Mouse (Mus musculus): ENCODE data around the gene Pbld2.

The Pbld2 gene

DNA sequence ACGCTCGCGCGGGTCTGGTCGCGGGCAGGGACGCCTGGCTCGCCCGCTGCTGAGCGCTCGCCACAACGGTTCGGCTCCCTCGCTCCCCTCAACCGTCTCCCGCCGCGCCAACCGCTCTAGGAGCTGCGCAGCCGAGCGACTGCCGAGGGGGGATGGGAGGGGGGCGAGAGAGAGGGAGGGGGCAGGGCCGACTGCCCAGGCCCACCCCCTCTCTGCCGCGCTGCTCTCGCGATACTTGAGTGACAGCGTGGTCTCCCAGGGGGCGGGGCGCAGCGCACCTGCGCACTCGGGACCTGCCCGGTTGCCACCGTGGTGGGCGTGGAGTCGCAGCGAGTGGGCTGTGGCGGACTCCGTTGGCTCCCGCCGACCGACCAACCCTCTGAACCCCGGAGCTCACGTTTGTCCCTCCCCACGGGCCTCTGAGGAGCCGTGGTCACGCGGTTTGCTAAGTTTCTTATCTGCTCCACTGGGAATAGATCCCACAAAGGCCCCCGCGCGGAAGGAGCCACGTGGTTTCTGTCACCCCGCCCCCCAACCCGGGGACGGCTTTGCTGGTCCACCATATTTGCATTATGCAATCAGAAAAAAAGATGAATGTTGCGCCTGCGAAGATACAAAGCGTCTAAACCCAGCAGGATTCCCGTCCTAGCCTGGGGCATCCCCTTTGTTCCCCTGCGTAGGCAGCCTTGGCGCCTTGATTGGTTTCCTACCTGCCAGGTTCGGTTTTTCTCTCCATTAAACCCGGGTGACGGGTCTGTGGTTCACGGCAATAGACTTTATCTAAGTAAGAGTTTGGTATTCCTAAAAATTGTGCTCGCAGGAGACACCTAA lies at the start of gene Pbld2, which contains the start of gene Hnrnph3:
Gene Pbld2 (plus strand): TSS at position 567 of the 831 bp plus-strand sequence.
Gene Hnrnph3 (minus strand): TSS at position 469 of the 831 bp plus-strand sequence.
- peak; percentile 83 for DNase-seq (ENCODE audit: low read depth, low spot score)

DNA sequence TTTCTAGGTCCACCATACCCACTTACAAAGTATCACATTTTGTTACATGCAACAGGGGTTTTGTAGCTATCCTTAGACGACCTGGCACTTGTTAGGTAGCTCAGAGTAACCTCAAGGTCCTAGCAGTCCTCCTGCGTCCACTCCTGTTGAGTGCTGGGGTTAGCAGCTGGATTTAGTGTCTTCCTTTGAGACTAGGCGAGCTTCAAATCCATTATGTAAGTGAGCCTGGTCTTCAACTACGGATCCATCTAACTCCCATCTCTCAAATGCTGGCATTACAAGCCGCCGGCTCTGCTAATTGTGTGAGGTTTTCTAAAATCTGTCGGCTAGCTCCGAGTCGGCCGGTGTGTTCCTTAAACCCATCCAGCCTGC lies 44.5 kb upstream of the Pbld2 start:
- no peak for DNase-seq (ENCODE audit: low read depth, low spot score)

GRCm38 (mm10) chr10:62980039-62980954 lies 43.8 kb upstream of the Pbld2 start, which contains the start of gene Rufy2:
Gene Rufy2, plus strand, starts transcription at chr10:62980223.
- DNase-seq (ENCODE audit: low read depth, low spot score): peak; percentile 35

DNA sequence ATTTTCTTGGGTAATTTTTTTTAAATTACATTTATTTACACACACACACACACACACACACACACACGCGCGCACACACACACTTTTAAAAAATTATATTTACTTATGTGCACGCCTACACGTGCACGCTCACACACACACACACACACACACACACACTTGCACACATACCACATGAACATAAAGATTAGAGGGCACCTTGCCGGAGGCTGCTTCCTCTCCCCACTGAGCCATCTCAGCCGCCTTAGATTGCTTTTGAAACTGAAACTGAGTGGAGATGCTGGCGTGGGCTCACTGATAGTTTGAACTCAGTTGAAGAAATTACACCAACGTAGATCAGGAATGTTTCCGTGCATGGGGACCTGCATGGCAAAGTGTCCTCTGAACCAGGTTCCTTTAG lies 40.0 kb upstream of the Pbld2 start:
- DNase-seq (ENCODE audit: low read depth, low spot score): no peak

GRCm38 (mm10) chr10:62984495-62984894 lies 39.6 kb upstream of the Pbld2 start:
- no peak for DNase-seq (ENCODE audit: low read depth, low spot score)

DNA sequence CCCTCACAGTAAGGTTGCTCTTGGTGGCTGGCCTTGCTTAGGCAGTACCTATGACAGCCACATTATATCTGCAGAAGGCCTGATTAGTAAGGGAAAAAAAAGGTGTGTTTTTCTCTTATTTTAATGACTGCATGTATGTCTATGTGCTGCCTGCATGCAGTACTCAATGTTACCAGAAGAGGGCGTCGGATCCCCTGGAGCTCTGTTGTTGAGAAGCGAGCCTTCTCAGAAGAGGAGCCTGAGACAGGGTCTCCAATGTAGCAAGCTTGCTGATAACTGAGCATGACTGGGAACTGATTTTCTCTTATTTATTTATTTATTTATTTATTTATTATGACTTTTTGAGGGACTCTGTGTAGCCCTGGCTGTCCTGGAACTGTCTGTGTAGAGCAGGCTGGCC lies 36.8 kb upstream of the Pbld2 start:
- peak; percentile 42 for DNase-seq (ENCODE audit: low read depth, low spot score)

GRCm38 (mm10) chr10:62990636-62991035 lies 33.5 kb upstream of the Pbld2 start:
- no peak for DNase-seq (ENCODE audit: low read depth, low spot score)

DNA sequence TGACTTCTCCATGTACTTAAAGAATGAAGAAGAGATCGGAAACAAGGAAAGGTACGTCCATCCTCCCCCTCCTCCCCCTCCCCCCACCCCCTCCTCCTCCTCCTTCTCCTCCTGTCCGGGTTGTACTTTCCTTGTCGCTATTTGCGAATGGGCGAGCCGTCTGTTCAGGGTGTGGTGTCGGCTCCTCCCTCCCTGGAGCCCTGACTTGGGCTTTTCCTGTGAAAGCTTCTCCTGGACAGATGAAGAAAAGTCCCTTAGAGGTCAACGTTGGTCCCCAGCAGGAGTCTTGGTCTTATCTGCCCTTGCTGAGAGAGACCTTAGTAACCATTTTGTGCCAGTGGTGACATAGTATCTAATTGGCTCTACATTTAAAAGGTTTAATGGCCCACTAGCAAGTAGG lies 30.1 kb upstream of the Pbld2 start:
- DNase-seq (ENCODE audit: low read depth, low spot score): no peak

GRCm38 (mm10) chr10:63000584-63000983 lies 23.5 kb upstream of the Pbld2 start:
- no peak for DNase-seq (ENCODE audit: low read depth, low spot score)

- no peak for DNase-seq (ENCODE audit: low read depth, low spot score)
These were observed 20.9 kb upstream of the Pbld2 start for GRCm38 (mm10) chr10:63003252-63003651.

- no peak for DNase-seq (ENCODE audit: low read depth, low spot score)
These were observed 19.6 kb upstream of the Pbld2 start for GRCm38 (mm10) chr10:63004556-63004955.

DNA sequence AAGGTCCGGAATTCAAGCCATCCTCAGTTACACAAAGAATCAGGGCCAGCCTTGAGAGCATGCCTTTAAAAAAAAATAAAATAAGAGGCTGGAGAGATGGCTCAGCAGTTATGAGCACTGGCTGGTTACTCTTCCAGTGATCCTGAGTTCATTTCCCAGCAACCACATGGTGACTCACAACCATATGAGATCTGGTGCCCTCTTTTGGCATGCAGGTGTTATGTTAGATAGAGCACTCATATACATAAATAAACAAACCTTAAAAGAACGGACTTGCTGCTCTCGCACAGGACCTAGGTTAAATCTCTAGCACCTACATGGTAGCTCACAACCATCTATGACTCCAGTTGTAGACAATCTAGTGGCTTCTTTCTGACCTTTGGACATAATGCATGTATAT lies 15.9 kb upstream of the Pbld2 start:
- DNase-seq (ENCODE audit: low read depth, low spot score): no peak

DNA sequence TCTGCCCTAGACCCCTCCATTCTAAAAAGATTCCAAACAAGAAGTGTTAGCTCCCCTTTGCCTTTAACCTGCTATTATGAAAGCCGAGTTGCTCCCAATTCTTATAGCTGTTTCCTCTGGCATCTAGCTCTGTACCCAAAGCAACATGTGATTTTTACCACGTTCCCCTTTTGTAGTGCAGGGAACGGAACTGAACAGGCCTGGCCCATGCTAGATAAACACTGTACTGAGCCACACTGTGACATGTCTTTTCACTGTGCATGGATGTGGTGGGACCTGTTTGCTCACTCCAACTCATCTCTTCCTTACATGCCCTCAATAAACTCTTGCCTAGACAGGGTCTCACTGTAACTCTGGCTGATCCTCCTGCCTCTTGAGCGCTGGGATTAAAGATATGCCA lies 13.8 kb upstream of the Pbld2 start:
- no peak for DNase-seq (ENCODE audit: low read depth, low spot score)

- DNase-seq (ENCODE audit: low read depth, low spot score): no peak
These were observed 12.6 kb upstream of the Pbld2 start for GRCm38 (mm10) chr10:63011556-63011955.

- no peak for DNase-seq (ENCODE audit: low read depth, low spot score)
These were observed 10.6 kb upstream of the Pbld2 start for GRCm38 (mm10) chr10:63013476-63013875.

DNA sequence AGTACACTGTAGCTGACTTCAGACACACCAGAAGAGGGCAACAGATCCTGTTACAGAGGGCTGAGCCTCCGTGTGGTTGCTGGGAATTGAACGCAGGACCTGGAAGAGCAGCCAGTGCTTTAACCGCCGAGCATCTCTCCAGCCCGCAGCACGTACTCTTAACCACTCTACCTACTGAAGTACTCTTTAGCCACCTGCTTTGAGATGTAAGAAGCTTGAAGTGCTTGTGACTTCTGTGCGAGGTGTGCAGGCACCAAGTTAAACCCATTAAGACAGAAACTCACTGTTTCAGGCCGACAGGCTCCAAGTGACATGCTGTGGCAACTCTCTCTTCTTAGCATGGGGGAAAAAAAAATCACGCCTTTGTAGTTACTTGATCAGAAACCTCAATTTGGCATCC lies 9.9 kb upstream of the Pbld2 start:
- no peak for DNase-seq (ENCODE audit: low read depth, low spot score)

DNA sequence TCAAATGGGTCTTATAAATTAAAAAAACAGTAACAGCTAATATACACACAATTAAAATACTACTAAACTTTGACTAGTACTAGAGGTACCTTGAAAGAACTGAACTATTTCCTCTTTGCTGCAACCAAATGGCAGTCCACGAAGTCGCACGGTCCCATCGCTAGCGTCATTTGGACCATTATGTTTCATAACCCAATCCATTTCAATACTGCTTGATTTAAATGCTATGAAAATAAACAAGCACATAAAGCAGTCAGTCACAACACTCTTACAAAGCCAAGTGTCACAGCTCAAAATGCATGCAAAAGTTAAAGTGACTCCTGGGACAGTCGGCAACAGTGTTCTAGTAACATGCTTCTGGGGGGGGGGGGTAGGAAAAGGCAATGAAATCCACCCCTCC lies 4.8 kb upstream of the Pbld2 start:
- DNase-seq (ENCODE audit: low read depth, low spot score): no peak

DNA sequence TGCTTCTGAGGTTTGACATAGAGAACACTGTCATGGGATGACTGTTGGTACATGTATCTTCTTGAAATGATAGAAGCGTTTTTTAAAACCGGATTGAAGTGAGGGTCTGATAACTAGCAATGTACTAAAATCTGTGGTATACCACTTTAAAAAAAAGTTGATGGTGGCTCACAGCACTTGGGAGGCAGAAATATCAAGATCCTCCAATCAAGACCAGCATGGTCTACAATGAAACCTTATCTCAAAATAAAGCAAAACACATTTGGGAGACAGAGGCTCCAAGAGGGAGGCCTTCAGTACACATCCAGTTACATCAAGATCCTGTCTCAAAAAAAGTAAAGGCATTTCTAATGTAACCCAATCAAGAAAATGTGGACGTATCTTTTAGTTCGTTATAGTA lies 2.4 kb upstream of the Pbld2 start:
- no peak for DNase-seq (ENCODE audit: low read depth, low spot score)

GRCm38 (mm10) chr10:63022541-63023120 lies 1.5 kb upstream of the Pbld2 start:
- DNase-seq (ENCODE audit: low read depth, low spot score): peak; percentile 16

DNA sequence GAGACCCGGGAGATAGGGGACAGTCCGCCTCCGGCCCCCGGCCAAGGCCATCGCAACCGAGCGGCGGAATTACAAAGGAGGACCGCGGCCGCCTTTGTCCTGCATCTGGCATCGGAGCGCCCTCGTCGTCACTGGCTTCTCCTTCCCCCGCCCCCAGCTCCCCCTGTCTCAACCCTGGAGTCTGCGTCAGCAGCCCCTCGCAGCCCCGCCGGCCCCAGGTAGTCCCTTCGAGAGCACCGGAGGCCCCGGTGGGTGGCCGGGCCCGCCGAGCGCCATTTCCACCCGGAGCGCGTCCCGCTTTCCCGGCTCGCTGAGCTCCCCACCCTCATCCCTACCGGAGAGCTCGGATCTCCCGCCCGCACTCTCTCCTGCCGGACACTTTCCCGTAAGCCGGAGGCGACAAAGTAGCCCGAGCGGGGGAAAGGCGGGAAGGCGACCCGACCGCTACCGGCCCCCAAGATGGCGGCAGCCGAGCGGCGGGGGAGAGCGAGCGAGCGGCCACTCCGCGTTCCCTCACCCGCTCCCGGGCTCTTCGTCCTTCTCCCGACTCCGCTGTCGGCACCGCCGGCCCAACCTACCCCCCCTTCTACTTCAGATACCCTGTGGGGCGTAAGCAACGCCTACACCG lies 880 bp upstream of the Pbld2 start:
- DNase-seq (ENCODE audit: low read depth, low spot score): no peak

GRCm38 (mm10) chr10:63024580-63024910 lies 430 bp downstream of the Pbld2 start:
- no peak for DNase-seq (ENCODE audit: low read depth, low spot score)

GRCm38 (mm10) chr10:63025016-63025415 lies 901 bp downstream of the Pbld2 start:
- no peak for DNase-seq (ENCODE audit: low read depth, low spot score)
